Mouse (Mus musculus) ES-Bruce4 (cell line): ENCODE data around the gene Pbx1.

Experiments
- CTCF ChIP-seq: IDR thresholded peaks from one replicate; pipeline ENCODE4 v1.8.1; 2011; ENCODE audit warnings: low read depth, low read length
- POLR2A ChIP-seq: IDR thresholded peaks from one replicate; pipeline ENCODE4 v1.8.1; 2011; ENCODE audit warnings: low read length; ENCODE audit not compliant: insufficient read depth

GRCm38 (mm10) chr1:168478829-168479228 is 46.8 kb upstream of the Pbx1 start:
- TF ChIP-seq POLR2A = no peak
- TF ChIP-seq CTCF = no peak
